Mouse (Mus musculus) G1E (cell line): Measurements from ENCODE around the gene Ppp1r36. TPM values are rescaled to one million over a fixed set of nuclear protein-coding genes. Genes with fewer than 3 reads are reported as not detected.

Source experiments
- ATAC-seq: 2 replicates; pipeline ENCODE4 v1.8.0; 2016; ENCODE audit warnings: mild to moderate bottlenecking; ENCODE audit not compliant: insufficient number of reproducible peaks, poor library complexity, low FRiP score, severe bottlenecking; ENCODE audit errors: extremely low read depth
- DNase-seq: peaks from one replicate; pipeline ENCODE4 v3.0.0; 2012; ENCODE audit warnings: low spot score
- H3K27me3 ChIP-seq: 2 replicates; pipeline ENCODE4 v1.6.1; 2012; ENCODE audit warnings: mild to moderate bottlenecking, low read length, inconsistent platforms; ENCODE audit not compliant: insufficient read depth
- H3K36me3 ChIP-seq: replicated peaks from 2 replicates; pipeline ENCODE3; 2012; ENCODE audit warnings: mild to moderate bottlenecking, inconsistent platforms
- H3K4me1 ChIP-seq: 2 replicates; pipeline ENCODE4 v1.6.1; 2012; ENCODE audit warnings: low read depth, low read length, inconsistent platforms, mixed read lengths; ENCODE audit not compliant: insufficient read depth
- H3K4me3 ChIP-seq: 2 replicates; pipeline ENCODE4 v1.5.1; 2012; ENCODE audit warnings: low read depth, mild to moderate bottlenecking, inconsistent platforms, low read length, moderate library complexity, mixed read lengths
- H3K9me3 ChIP-seq: replicated peaks from 2 replicates; pipeline ENCODE4 v1.6.1; 2012; ENCODE audit warnings: inconsistent platforms
- CTCF ChIP-seq: IDR thresholded peaks from 2 replicates; pipeline ENCODE4 v1.5.1; 2012; ENCODE audit warnings: low read depth, low read length, inconsistent platforms, mixed read lengths
- GATA1 ChIP-seq: IDR thresholded peaks from 2 replicates; pipeline ENCODE4 v1.6.1; 2012; ENCODE audit warnings: borderline replicate concordance, low read length, inconsistent platforms, mixed read lengths
- GATA2 ChIP-seq: IDR thresholded peaks from 2 replicates; pipeline ENCODE4 v1.6.1; 2012; ENCODE audit warnings: low read depth, low read length, inconsistent platforms, borderline replicate concordance
- POLR2AphosphoS5 ChIP-seq: IDR thresholded peaks from 2 replicates; pipeline ENCODE4 v1.6.1; 2012; ENCODE audit warnings: low read depth, low read length, inconsistent platforms; ENCODE audit not compliant: insufficient replicate concordance
- TAL1 ChIP-seq: conservative IDR thresholded peaks from 2 replicates; pipeline ENCODE4 v1.6.1; 2012; ENCODE audit warnings: low read depth, low read length, inconsistent platforms, mixed read lengths
- polyA plus RNA-seq: library from polyadenylated mRNA; stranded (reverse); fragments of >175 nt; gene quantifications from 2 replicates; pipeline ENCODE4 v1.2.3, GENCODE M21; 2012
- total RNA-seq, 2 experiments: library from RNA; stranded (forward) in 1 of 2; stranded (reverse) in 1 of 2; fragments of 200-1000 nt in 1 of 2; fragments of >200 nt in 1 of 2; fragmentation: Nextera tagmentation in 1 of 2; gene quantifications; 2 replicates each; pipeline ENCODE4 v1.2.3; 2014 to 2017

Ppp1r36 gene
- total and polyA plus RNA-seq, 3 experiments: 0.38 TPM; not detected in 2

- TF ChIP-seq GATA1: no peak
- no peak for TF ChIP-seq POLR2AphosphoS5
- no peak for TF ChIP-seq TAL1
- TF ChIP-seq CTCF: no peak
- no peak for TF ChIP-seq GATA2
- ATAC-seq: no peak
- Histone ChIP-seq H3K36me3 (no peaks in the 10 kb centered on the region), H3K9me3 (no peaks in the 10 kb centered on the region), H3K4me3 (no peak overlapping the region), H3K4me1 (peaks cover under 1% of the 10 kb centered on the region; the same call in 1 of the 2 replicates), H3K27me3 (peaks cover 33% of the 10 kb centered on the region)
- DNase-seq: no peak
These were observed 62.6 kb downstream of the Ppp1r36 start for GRCm38 (mm10) chr12:76479836-76480495.

GRCm38 (mm10) chr12:76482446-76482845 lies 65.1 kb downstream of the Ppp1r36 start:
- Histone ChIP-seq H3K4me3 (no peak overlapping the region), H3K27me3 (peaks cover 43% of the 10 kb centered on the region), H3K4me1 (no peaks in the 10 kb centered on the region), H3K9me3 (no peaks in the 10 kb centered on the region), H3K36me3 (no peaks in the 10 kb centered on the region)
- TF ChIP-seq TAL1: no peak
- TF ChIP-seq CTCF: no peak
- no peak for TF ChIP-seq GATA1
- TF ChIP-seq POLR2AphosphoS5: no peak
- no peak for TF ChIP-seq GATA2
- ATAC-seq (no peak), DNase-seq (no peak)

- no peaks in the 10 kb centered on the region for H3K4me1 ChIP-seq
- no peaks in the 10 kb centered on the region for H3K36me3 ChIP-seq
- no peak for DNase-seq
- H3K27me3 ChIP-seq: peaks cover 40% of the 10 kb centered on the region
- ATAC-seq: no peak
- no peaks in the 10 kb centered on the region for H3K9me3 ChIP-seq
- TF ChIP-seq CTCF: no peak
- TF ChIP-seq POLR2AphosphoS5: no peak
- TF ChIP-seq GATA2: no peak
- TF ChIP-seq GATA1: no peak
- no peak for TF ChIP-seq TAL1
- no peak overlapping the region for H3K4me3 ChIP-seq
These were observed 65.6 kb downstream of the Ppp1r36 start for GRCm38 (mm10) chr12:76482948-76483347.

- no peaks in the 10 kb centered on the region for H3K4me1 ChIP-seq
- no peaks in the 10 kb centered on the region for H3K9me3 ChIP-seq
- H3K27me3 ChIP-seq: peaks cover 34% of the 10 kb centered on the region
- no peak for DNase-seq
- no peak overlapping the region for H3K4me3 ChIP-seq
- no peak for TF ChIP-seq GATA1
- TF ChIP-seq GATA2: no peak
- TF ChIP-seq CTCF: no peak
- no peak for TF ChIP-seq TAL1
- TF ChIP-seq POLR2AphosphoS5: no peak
- H3K36me3 ChIP-seq: no peaks in the 10 kb centered on the region
- ATAC-seq: no peak
These were observed 67.5 kb downstream of the Ppp1r36 start for GRCm38 (mm10) chr12:76484881-76485280.

- no peaks in the 10 kb centered on the region for H3K4me1 ChIP-seq
- no peaks in the 10 kb centered on the region for H3K36me3 ChIP-seq
- 0 out of 2 replicates have a peak, but pooled peaks cover under 1% of the 10 kb centered on the region for H3K9me3 ChIP-seq
- peaks cover 34% of the 10 kb centered on the region for H3K27me3 ChIP-seq
- no peak for DNase-seq
- ATAC-seq: no peak
- no peak overlapping the region for H3K4me3 ChIP-seq
- TF ChIP-seq GATA2 (no peak), TAL1 (no peak), CTCF (no peak), POLR2AphosphoS5 (no peak), GATA1 (no peak)
These were observed 68.0 kb downstream of the Ppp1r36 start for GRCm38 (mm10) chr12:76485381-76485780.

- DNase-seq: no peak
- no peak for ATAC-seq
These were observed 69.6 kb downstream of the Ppp1r36 start for GRCm38 (mm10) chr12:76486943-76487342.

More at GRCm38 (mm10) chr12:76486943-76487342, 69.6 kb downstream of the Ppp1r36 start:
- Histone ChIP-seq H3K36me3 (no peaks in the 10 kb centered on the region), H3K27me3 (peaks cover 42% of the 10 kb centered on the region), H3K4me3 (no peak overlapping the region), H3K4me1 (no peaks in the 10 kb centered on the region), H3K9me3 (peaks cover 12% of the 10 kb centered on the region)
- no peak for TF ChIP-seq GATA2
- no peak for TF ChIP-seq CTCF
- no peak for TF ChIP-seq POLR2AphosphoS5
- TF ChIP-seq TAL1: no peak
- TF ChIP-seq GATA1: no peak

Other genes starting within 250 kb of the Ppp1r36 start
- not detected in 2 replicates for gene Esr2, start 240.3 kb upstream of the Ppp1r36 start, total RNA-seq (2014; fragmentation: Nextera tagmentation)
- gene Esr2, start 240.3 kb upstream of the Ppp1r36 start, total RNA-seq (2017): 0.05 TPM in 1 of 2 replicates, not detected in the other
- not detected in 2 replicates for gene Esr2, start 240.3 kb upstream of the Ppp1r36 start, polyA plus RNA-seq
- 5.7 and 6.8 TPM in 2 replicates for gene Tex21, start 170.8 kb upstream of the Ppp1r36 start, total RNA-seq (2014; fragmentation: Nextera tagmentation)
- gene Tex21, start 170.8 kb upstream of the Ppp1r36 start, total RNA-seq (2017): 0.66 and 0.81 TPM in 2 replicates
- gene Tex21, start 170.8 kb upstream of the Ppp1r36 start, polyA plus RNA-seq: 0.19 and 0.26 TPM in 2 replicates
- gene Mthfd1, start 162.2 kb upstream of the Ppp1r36 start, total RNA-seq (2014; fragmentation: Nextera tagmentation): 164 and 185 TPM in 2 replicates
- gene Mthfd1, start 162.2 kb upstream of the Ppp1r36 start, total RNA-seq (2017): 253 TPM in 2 replicates
- 199 and 228 TPM in 2 replicates for gene Mthfd1, start 162.2 kb upstream of the Ppp1r36 start, polyA plus RNA-seq
- 1.1 and 1.4 TPM in 2 replicates for gene Akap5, start 92.6 kb upstream of the Ppp1r36 start, total RNA-seq (2014; fragmentation: Nextera tagmentation)
- gene Akap5, start 92.6 kb upstream of the Ppp1r36 start, total RNA-seq (2017): 1.2 and 1.3 TPM in 2 replicates
- gene Akap5, start 92.6 kb upstream of the Ppp1r36 start, polyA plus RNA-seq: 0.08 and 0.20 TPM in 2 replicates
- 54.4 and 62.5 TPM in 2 replicates for gene Zbtb25, start 47.9 kb upstream of the Ppp1r36 start, total RNA-seq (2014; fragmentation: Nextera tagmentation)
- 15.5 and 17.5 TPM in 2 replicates for gene Zbtb25, start 47.9 kb upstream of the Ppp1r36 start, total RNA-seq (2017)
- 12.1 and 12.2 TPM in 2 replicates for gene Zbtb25, start 47.9 kb upstream of the Ppp1r36 start, polyA plus RNA-seq
- 24.8 and 27.9 TPM in 2 replicates for gene Zbtb1, start 47.3 kb upstream of the Ppp1r36 start, total RNA-seq (2014; fragmentation: Nextera tagmentation)
- gene Zbtb1, start 47.3 kb upstream of the Ppp1r36 start, total RNA-seq (2017): 23.1 and 27.2 TPM in 2 replicates
- gene Zbtb1, start 47.3 kb upstream of the Ppp1r36 start, polyA plus RNA-seq: 6.4 and 8.8 TPM in 2 replicates
- 6.0 and 7.3 TPM in 2 replicates for gene Hspa2, start 13.4 kb upstream of the Ppp1r36 start, total RNA-seq (2014; fragmentation: Nextera tagmentation)
- 10.7 and 11.3 TPM in 2 replicates for gene Hspa2, start 13.4 kb upstream of the Ppp1r36 start, total RNA-seq (2017)
- gene Hspa2, start 13.4 kb upstream of the Ppp1r36 start, polyA plus RNA-seq: 10.3 and 12.0 TPM in 2 replicates
- 12.4 and 12.6 TPM in 2 replicates for gene Plekhg3, start 113.4 kb downstream of the Ppp1r36 start, total RNA-seq (2014; fragmentation: Nextera tagmentation)
- gene Plekhg3, start 113.4 kb downstream of the Ppp1r36 start, total RNA-seq (2017): 16.7 and 17.8 TPM in 2 replicates
- 10.1 and 12.5 TPM in 2 replicates for gene Plekhg3, start 113.4 kb downstream of the Ppp1r36 start, polyA plus RNA-seq